In the genomic region with DNA sequence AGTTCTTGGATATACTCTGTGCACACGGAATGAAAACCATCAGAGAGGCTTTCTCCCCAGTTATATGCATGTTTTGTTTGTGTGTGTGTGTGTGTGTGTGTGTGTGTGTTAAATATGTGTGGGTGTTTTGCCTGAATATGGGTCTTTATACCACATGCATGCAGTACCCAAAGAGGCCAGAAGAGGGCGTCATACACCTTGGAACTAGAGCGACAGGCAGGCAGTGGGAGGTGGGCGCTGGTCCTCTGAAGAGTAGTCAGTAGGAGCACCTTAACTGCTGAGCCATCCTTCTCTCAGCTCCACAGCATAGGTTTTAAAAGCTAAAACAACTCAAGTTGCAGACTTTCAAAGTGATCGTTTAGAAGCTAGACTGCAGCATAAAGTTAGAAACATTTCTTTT, we compare ENCODE assay signal across 8 mouse cellular contexts. TPM values are rescaled to one million over a fixed set of nuclear protein-coding genes. Genes with fewer than 3 reads are reported as not detected.
DNase-seq lines count a peak whose midpoint lies in the region; ATAC-seq lines count a peak whose summit lies in the region.

No protein-coding gene starts in this region.

- ATAC-seq in frontal cortex, adult (ENCODE audit: low TSS enrichment) = no peak

- peak; percentile 34 to 44 for DNase-seq in frontal cortex, postnatal 10 days (ENCODE audit: low spot score in 2 of 2)
- peak; percentile 30 for DNase-seq in MN1 (ENCODE audit: low spot score)
- DNase-seq in cerebellum, adult 9-11 months = peak; percentile 66
- peak; percentile 52 to 72 for DNase-seq in gastrocnemius, postnatal 4 days (ENCODE audit: low spot score in 2 of 2)
- DNase-seq in layer of hippocampus, postnatal 14 days (ENCODE audit: low spot score in 2 of 2) = peak; percentile 51 to 58
- DNase-seq in monocyte, adult 2 months (ENCODE audit: low read depth in 1 of 2, low spot score in 2 of 2) = peak; percentile 40 to 68
- peak; percentile 84 for DNase-seq in testis, postnatal 10 days (ENCODE audit: low spot score)

RNA-seq across cellular contexts. Expression of gene Bptf, which starts 26.7 kb away (rescaled TPM):
- total RNA-seq in gastrocnemius, postnatal 4 days (2021) = 10 to 100 TPM; 41.5 to 45.7 TPM
- 10 to 100 TPM; 62.7 to 68.0 TPM for total RNA-seq in layer of hippocampus, postnatal 14 days (2021)

Comparison
In these comparisons a context has a peak if more than half of its experiments do, and no peak if none do; other contexts are left out.
1. DNase-seq: peak in every context shown above with its lines; median percentile 84 in testis, postnatal 10 days; 66 in cerebellum, adult 9-11 months; 62 in gastrocnemius, postnatal 4 days; 54 in layer of hippocampus, postnatal 14 days; 54 in monocyte, adult 2 months; 39 in frontal cortex, postnatal 10 days; 30 in MN1.